Mouse (Mus musculus): ENCODE results near the gene Usp12. TPM values are rescaled to one million over a fixed set of nuclear protein-coding genes. Genes with fewer than 3 reads are reported as not detected.
A peak's percentile ranks its signal among the peaks of the same experiment; 100 is the strongest.

Gene Usp12
- polyA plus RNA-seq, 1 experiment from 2014 or later = 13.1 TPM

DNA sequence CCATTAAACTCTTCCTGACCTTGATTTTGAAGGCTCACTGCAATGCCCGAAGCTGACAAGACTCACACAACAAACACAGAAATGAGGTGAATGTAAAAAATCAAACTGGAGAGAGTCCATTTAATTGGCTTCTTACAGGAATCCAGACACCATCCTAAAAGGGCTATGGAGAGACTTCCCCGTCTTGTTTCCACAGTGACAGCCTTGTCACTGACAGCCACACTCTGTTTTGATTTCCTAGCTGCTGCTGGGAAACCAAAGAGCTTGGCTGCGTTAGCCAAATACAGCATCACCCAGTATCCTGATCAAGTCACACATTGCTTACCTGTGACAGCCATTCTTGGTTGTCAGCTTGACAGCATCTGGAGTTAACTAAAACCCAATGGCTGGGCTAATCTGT is 69.8 kb downstream of the Usp12 start:
- H3K27me3 ChIP-seq (ENCODE audit: insufficient read depth, poor library complexity, severe bottlenecking) = no peaks in the 10 kb centered on the region
- 72% methylated on average over 3 of the region's 3 CpGs for WGBS

DNA sequence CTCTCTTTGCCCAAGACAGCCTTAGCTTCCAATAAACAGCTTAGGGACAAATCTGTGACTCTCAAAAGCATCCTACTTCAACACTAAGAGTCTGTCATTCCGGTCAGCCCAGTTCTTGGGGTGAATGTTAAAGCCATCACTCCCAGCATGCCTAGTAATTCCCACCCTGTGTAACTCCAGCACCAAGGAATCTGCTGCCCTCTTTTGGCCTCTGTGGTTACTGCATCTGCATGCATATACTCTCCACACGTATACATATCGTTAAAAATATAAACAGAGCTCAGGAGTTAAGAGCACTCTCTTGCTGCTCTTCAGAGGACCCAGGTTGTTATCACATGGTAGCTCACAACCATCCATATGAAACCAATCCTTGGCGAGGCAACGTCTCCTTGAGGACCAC is 71.4 kb downstream of the Usp12 start:
- H3K27ac ChIP-seq = no peak overlapping the region
- H3K4me1 ChIP-seq (replicated peaks) = 0 out of 2 replicates have a peak, but pooled peaks cover 5% of the 10 kb centered on the region
- DNase-seq (ENCODE audit: low spot score) = no peak
- H3K27me3 ChIP-seq (ENCODE audit: insufficient read depth, poor library complexity, severe bottlenecking) = no peaks in the 10 kb centered on the region
- 94% methylated on average over 5 of the region's 5 CpGs for WGBS
- H3K4me3 ChIP-seq = no peak overlapping the region
- peaks cover 2% of the 10 kb centered on the region; the same call in 1 of the 2 replicates for H3K9me3 ChIP-seq
- no peaks in the 10 kb centered on the region for H3K36me3 ChIP-seq

More for the DNA sequence above, 69.8 kb downstream of the Usp12 start:
- Histone ChIP-seq H3K9me3 (no peaks in the 10 kb centered on the region), H3K36me3 (no peaks in the 10 kb centered on the region), H3K4me3 (no peak overlapping the region), H3K27ac (no peak overlapping the region), H3K4me1 (replicated peaks) (0 out of 2 replicates have a peak, but pooled peaks cover 5% of the 10 kb centered on the region)
- DNase-seq (ENCODE audit: low spot score) = no peak

DNA sequence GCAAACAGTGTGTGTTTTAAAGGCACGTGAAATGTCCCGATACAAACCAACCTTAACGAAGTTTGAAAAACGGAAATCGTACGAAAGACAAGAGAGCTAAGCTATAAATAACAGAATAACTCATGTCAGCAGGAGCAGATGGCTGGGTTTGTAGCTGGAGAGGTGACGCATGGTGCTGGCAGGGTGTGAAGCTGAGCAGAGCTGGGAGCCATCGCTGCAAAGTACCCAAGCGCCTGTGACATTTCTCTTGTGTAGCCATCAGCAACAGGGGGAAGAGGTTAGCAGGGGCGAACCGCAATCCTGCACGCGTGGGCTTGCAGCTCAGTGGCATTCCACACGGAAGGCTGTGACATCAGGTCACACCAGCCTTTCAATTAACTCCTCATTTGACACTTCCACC is 72.6 kb downstream of the Usp12 start:
- Histone ChIP-seq H3K9me3 (peaks cover 2% of the 10 kb centered on the region; the same call in 1 of the 2 replicates), H3K27ac (no peak overlapping the region), H3K36me3 (no peaks in the 10 kb centered on the region), H3K4me1 (replicated peaks) (0 out of 2 replicates have a peak, but pooled peaks cover 5% of the 10 kb centered on the region), H3K4me3 (no peak overlapping the region), H3K27me3 (ENCODE audit: insufficient read depth, poor library complexity, severe bottlenecking) (no peaks in the 10 kb centered on the region)
- DNase-seq (ENCODE audit: low spot score) = no peak
- 82% methylated on average over 14 of the region's 14 CpGs for WGBS

DNA sequence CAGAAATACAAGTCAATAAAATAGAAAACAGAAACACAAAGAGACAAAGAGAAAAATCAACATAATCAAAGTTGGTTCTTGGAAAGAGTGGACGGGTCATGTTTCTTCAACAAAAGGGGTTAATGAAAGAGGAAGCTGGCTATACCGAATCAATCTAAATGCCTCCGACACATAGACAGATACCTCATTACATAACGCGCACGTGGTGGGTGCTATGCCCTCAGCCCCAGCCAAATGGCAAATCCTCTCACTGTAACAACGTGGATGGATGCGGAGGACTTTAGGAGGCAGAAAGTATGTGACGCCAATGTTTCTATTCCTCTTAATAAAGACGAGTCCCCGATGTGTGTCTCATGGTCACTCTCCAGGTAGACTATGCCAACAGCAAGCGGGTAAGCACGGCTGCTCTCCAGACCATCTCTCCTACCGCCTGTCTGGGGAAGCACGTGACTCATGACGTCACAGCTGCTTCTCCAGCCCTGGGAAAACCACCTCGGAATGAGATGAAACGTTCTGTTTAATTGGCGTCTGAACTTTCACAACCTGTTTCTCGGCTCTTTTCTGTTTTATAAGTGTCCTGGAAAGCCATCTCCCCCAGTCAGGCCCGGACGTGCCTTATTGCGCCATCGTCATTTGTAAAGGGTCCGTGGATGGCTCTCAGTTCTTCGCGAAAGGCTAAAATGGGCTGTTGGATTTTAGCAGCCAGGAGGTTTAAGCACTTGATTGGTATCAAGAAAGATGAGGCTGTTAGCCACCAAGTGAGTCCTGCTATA is 75.0 kb downstream of the Usp12 start:
- Histone ChIP-seq H3K27ac (no peak overlapping the region), H3K36me3 (no peaks in the 10 kb centered on the region), H3K27me3 (ENCODE audit: insufficient read depth, poor library complexity, severe bottlenecking) (no peaks in the 10 kb centered on the region), H3K4me3 (no peak overlapping the region), H3K9me3 (peaks cover 2% of the 10 kb centered on the region; the same call in 1 of the 2 replicates), H3K4me1 (replicated peaks) (0 out of 2 replicates have a peak, but pooled peaks cover 5% of the 10 kb centered on the region)
- no peak for DNase-seq (ENCODE audit: low spot score)
- 85% methylated on average over 27 of the region's 27 CpGs for WGBS

DNA sequence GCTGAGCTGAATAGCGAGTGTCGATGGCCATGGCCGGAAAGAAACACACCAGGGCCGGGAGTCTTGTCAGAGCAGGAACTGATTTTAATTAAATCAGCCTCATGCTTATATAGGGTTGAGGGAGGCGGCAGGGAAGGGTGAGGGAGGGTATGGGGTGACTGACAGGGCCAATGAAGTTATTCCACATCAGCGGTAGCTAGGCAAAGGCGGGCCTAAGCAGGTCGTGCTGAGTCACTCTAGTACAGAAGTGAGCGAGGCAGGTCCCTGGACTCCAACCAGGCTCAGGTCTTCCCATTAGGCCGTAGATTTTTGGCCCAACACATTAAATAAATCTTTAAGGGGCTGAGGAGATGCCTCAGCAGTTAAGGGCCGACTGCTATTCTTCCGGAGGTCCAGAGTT is 81.0 kb downstream of the Usp12 start:
- no peaks in the 10 kb centered on the region for H3K27me3 ChIP-seq (ENCODE audit: insufficient read depth, poor library complexity, severe bottlenecking)
- H3K4me3 ChIP-seq = no peak overlapping the region
- 89% methylated on average over 12 of the region's 12 CpGs for WGBS
- no peaks in the 10 kb centered on the region; the same call in 1 of the 2 replicates for H3K9me3 ChIP-seq
- no peaks in the 10 kb centered on the region for H3K36me3 ChIP-seq
- peaks cover 22% of the 10 kb centered on the region for H3K4me1 ChIP-seq (replicated peaks)
- no peak overlapping the region for H3K27ac ChIP-seq
- no peak for DNase-seq (ENCODE audit: low spot score)

DNA sequence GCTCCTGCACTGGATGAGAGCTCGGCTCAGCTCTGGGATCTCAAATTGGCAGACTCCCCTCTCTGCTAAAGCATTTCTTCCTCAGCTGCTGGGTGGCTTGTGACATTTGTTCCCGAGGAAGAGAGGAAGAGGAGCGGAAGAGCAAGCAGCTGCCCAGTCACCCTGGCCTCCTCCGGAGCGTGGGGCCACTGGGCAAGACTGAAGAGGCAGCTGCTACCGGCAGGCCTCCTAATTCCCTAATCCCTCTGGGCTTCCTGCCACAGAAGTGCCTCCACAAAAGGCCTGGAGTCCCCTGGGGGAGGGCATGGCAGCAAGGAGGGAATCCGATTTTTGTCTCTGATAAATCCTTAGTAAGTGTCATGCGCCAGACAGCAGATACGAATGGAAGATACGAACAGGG is 81.7 kb downstream of the Usp12 start:
- Histone ChIP-seq H3K4me1 (replicated peaks) (peaks cover 22% of the 10 kb centered on the region), H3K36me3 (no peaks in the 10 kb centered on the region), H3K27me3 (ENCODE audit: insufficient read depth, poor library complexity, severe bottlenecking) (no peaks in the 10 kb centered on the region), H3K4me3 (no peak overlapping the region), H3K27ac (peak overlapping the region; percentile 79), H3K9me3 (no peaks in the 10 kb centered on the region; the same call in 1 of the 2 replicates)
- WGBS = 71% methylated on average over 10 of the region's 10 CpGs
- DNase-seq (ENCODE audit: low spot score) = peak; percentile 17

DNA sequence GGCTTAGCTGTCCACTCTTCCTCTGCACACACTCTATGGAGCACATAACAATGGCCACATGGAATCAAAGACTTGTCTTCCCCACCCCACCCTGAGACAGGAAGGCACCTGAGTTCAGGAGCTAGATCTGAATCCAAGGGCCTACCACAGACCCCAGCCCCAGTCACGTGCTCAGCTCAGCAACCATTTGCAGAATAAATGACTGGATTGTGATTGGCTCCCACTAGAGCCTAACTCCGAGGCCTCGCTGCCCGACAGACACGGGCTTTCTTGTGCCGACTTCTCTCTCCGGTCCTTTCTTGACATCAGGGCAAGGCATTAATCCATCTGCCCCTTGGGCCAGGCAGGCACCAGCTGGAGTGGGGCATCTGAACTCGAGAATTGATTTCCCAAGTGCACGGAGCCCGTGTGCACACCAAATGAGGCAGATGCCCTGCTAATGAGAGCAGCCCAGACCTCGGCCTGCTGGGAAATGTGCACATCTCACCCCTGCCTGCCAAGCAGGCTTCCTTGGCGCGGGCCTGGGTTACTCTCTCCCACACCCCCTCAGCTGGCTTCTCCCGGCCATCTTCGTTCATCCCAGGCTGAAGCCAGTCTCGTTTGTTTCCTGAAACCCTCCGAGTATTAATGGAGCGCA is 82.4 kb downstream of the Usp12 start:
- H3K9me3 ChIP-seq = no peaks in the 10 kb centered on the region; the same call in 1 of the 2 replicates
- WGBS = 72% methylated on average over 18 of the region's 18 CpGs
- DNase-seq (ENCODE audit: low spot score) = peak; percentile 35

DNA sequence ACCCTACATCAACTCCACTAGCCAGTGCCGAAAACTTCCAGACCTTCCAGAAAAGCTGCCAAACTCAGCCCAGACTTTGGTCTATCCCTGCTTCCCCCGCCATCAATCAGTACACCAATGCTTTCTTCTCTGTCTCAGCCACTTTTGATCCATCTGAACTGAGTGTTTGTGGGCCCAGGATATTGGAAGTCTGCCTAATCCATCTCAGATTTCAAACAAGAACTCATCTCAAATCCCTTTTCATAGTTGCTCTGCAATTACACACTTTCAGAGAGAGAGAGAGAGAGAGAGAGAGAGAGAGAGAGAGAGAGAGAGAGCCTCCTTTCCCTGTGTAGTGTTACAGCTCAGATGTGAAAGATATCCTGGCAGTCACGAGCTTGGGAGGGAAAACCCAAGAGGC is 85.4 kb downstream of the Usp12 start:
- Histone ChIP-seq H3K4me1 (replicated peaks) (peaks cover 32% of the 10 kb centered on the region), H3K4me3 (no peak overlapping the region), H3K36me3 (no peaks in the 10 kb centered on the region), H3K27me3 (ENCODE audit: insufficient read depth, poor library complexity, severe bottlenecking) (no peaks in the 10 kb centered on the region), H3K9me3 (peaks cover 2% of the 10 kb centered on the region), H3K27ac (no peak overlapping the region)
- DNase-seq (ENCODE audit: low spot score) = no peak
- WGBS = 80% methylated on average over 3 of the region's 3 CpGs

More for the DNA sequence above, 82.4 kb downstream of the Usp12 start:
- Histone ChIP-seq H3K36me3 (no peaks in the 10 kb centered on the region), H3K4me3 (no peak overlapping the region), H3K4me1 (replicated peaks) (peaks cover 22% of the 10 kb centered on the region), H3K27me3 (ENCODE audit: insufficient read depth, poor library complexity, severe bottlenecking) (no peaks in the 10 kb centered on the region), H3K27ac (peak overlapping the region; percentile 79)

DNA sequence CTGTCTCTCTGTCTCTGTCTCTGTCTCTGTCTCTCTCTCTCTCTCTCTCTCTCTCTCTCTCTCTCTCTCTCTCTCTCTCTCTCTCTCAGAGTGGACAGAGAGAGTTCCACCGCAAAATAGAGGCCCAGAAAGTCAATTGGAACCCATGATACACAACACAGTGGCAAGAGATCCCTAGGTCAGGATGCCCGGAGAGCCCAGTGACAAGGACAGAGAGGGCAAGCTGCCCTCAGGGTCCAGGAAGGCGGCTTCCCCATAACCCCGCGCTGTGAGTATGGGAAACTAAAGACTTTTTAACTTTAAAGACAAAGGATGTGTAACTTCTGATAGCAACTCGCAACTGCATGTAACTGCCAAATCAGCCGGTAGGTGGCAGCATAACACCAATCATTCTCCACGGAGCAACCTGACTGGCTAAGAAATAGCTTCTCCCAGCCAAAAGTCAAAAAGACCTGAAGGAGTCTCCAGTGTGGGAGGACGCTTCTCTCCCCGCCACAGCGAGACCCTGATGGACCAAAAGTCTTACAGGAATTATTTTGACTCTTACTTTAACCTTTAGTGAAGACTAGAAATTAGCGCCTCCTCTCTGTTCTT is 88.9 kb downstream of the Usp12 start:
- peaks cover 4% of the 10 kb centered on the region; the same call in 1 of the 2 replicates for H3K9me3 ChIP-seq
- 13% methylated on average over 12 of the region's 12 CpGs for WGBS
- H3K27me3 ChIP-seq (ENCODE audit: insufficient read depth, poor library complexity, severe bottlenecking) = no peaks in the 10 kb centered on the region
- H3K4me1 ChIP-seq (replicated peaks) = peaks cover 11% of the 10 kb centered on the region
- DNase-seq (ENCODE audit: low spot score) = peak; percentile 88
- H3K36me3 ChIP-seq = no peaks in the 10 kb centered on the region
- no peak overlapping the region for H3K4me3 ChIP-seq
- H3K27ac ChIP-seq = no peak overlapping the region

DNA sequence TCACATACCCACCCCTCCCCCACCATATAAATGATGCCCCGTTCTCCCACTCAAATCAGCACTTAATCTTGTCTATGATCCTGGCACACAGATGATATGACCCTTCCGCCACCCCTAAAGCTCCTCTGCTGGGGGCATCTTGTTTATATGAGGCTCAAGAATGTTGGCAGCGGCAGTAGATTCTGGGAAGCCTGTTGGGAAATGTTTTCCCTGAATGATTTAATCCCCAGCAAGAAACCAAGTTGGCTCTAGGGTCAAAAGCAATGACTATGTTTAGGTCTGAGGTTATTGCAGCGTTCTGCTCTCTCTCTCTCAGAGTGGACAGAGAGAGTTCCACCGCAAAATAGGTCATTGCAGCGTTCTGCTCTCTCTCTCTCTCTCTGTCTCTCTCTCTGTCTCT is 89.4 kb downstream of the Usp12 start:
- no peak overlapping the region for H3K4me3 ChIP-seq
- 86% methylated on average over 6 of the region's 6 CpGs for WGBS
- H3K4me1 ChIP-seq (replicated peaks) = peaks cover 13% of the 10 kb centered on the region
- H3K27ac ChIP-seq = no peak overlapping the region
- no peaks in the 10 kb centered on the region for H3K27me3 ChIP-seq (ENCODE audit: insufficient read depth, poor library complexity, severe bottlenecking)
- no peaks in the 10 kb centered on the region for H3K36me3 ChIP-seq
- no peak for DNase-seq (ENCODE audit: low spot score)
- peaks cover 4% of the 10 kb centered on the region; the same call in 1 of the 2 replicates for H3K9me3 ChIP-seq

DNA sequence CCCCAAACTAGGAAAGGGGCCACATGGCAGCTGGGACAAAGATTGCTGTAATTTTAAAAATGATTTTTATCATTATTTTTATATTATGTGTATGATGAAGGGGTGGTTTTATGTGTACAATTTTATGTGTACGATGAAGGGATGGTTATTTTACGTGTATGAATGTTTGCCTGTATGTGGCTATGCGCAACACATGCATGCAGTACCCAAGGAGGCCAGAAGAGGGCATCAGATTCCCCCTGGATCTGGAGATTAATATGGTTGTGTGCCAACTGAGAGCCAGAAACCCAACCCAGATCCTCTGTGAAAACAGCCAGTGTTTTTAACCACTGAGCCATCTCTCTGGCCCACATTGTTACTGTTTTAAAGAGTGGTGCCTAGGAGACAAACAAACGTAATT is 90.6 kb downstream of the Usp12 start:
- WGBS = 88% methylated on average over 4 of the region's 4 CpGs
- Histone ChIP-seq H3K9me3 (peaks cover 4% of the 10 kb centered on the region; the same call in 1 of the 2 replicates), H3K4me3 (no peak overlapping the region), H3K36me3 (no peaks in the 10 kb centered on the region), H3K4me1 (replicated peaks) (peaks cover 13% of the 10 kb centered on the region), H3K27ac (no peak overlapping the region), H3K27me3 (ENCODE audit: insufficient read depth, poor library complexity, severe bottlenecking) (no peaks in the 10 kb centered on the region)
- DNase-seq (ENCODE audit: low spot score) = no peak

DNA sequence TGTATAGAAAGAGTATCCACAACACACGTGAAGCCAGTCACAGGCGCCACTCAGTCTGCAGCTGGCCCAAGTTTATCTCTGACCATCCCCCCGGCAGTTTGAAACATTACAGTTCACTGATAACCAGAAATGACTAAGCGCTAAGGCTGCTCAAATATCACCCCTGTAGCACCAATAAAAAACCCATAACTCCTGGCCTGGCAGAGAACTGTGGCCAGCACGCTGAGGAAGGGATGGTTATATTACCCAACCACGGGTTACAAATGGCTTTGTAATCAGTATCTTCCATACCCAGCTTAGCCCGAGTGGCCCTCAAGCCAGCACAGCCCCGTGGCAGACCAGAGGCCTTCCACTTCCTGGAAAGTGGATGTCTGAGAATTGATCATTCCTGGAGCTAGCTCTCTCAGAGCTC is 91.1 kb downstream of the Usp12 start:
- no peaks in the 10 kb centered on the region for H3K27me3 ChIP-seq (ENCODE audit: insufficient read depth, poor library complexity, severe bottlenecking)
- DNase-seq (ENCODE audit: low spot score) = no peak
- H3K27ac ChIP-seq = no peak overlapping the region
- no peaks in the 10 kb centered on the region for H3K36me3 ChIP-seq
- 88% methylated on average over 8 of the region's 8 CpGs for WGBS
- peaks cover 13% of the 10 kb centered on the region for H3K4me1 ChIP-seq (replicated peaks)
- H3K4me3 ChIP-seq = no peak overlapping the region
- peaks cover 4% of the 10 kb centered on the region; the same call in 1 of the 2 replicates for H3K9me3 ChIP-seq

DNA sequence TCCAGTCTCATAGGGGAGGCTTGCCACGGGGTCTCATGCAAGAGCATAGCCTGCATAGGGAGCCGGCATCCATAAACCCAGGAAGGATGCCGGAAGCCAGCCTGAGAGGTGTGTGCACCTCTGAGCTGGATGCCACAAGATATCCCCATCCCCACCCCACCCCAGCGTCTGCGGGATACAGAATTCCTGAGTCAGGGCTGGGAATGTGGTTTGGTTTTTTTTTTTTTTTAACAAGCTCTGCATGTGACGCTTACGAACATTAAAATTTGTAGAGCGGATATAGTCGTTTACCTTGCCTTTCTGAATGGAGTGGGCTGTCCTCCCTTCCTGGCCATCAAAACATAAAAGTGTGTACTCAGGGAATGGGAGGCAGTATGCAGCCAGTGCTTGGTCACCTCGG is 94.7 kb downstream of the Usp12 start:
- Histone ChIP-seq H3K4me1 (replicated peaks) (0 out of 2 replicates have a peak, but pooled peaks cover 3% of the 10 kb centered on the region), H3K9me3 (peaks cover 4% of the 10 kb centered on the region; the same call in 1 of the 2 replicates), H3K27ac (no peak overlapping the region), H3K4me3 (no peak overlapping the region), H3K36me3 (no peaks in the 10 kb centered on the region), H3K27me3 (ENCODE audit: insufficient read depth, poor library complexity, severe bottlenecking) (no peaks in the 10 kb centered on the region)
- 90% methylated on average over 10 of the region's 10 CpGs for WGBS
- DNase-seq (ENCODE audit: low spot score) = no peak

Data from hindbrain, embryonic 10.5 days (tissue).